Mouse (Mus musculus) limb, embryonic 14.5 days (tissue): ENCODE data around the gene Rpl13a. TPM values are rescaled to one million over a fixed set of nuclear protein-coding genes. Genes with fewer than 3 reads are reported as not detected.
"Not testable (repeated sequence)": the region's sequence is repeated elsewhere in the genome, so short reads cannot be mapped to it uniquely, and the experiment has no call there.

Experiments
- ATAC-seq: fragments of 200-750 bp; cut with Nextera tagmentation; 2 replicates; pipeline ENCODE4 v1.8.0; 2017; ENCODE audit warnings: low read depth, moderate number of reproducible peaks, moderate TSS enrichment; ENCODE audit not compliant: low FRiP score
- DNase-seq: peaks from one replicate; pipeline ENCODE4 v3.0.0-alpha.2; 2015; ENCODE audit warnings: low spot score
- H3K27ac ChIP-seq: fragments of 300-500 bp; sonication (generic); replicated peaks from 2 replicates; pipeline ENCODE4 v1.5.1; 2014; ENCODE audit warnings: low read depth, mild to moderate bottlenecking, low read length, moderate library complexity, mixed read lengths
- H3K27me3 ChIP-seq: fragments of 300-500 bp; sonication (generic); 2 replicates; pipeline ENCODE4 v1.6.1; 2014; ENCODE audit warnings: low read length, mixed read lengths; ENCODE audit not compliant: control insufficient read depth, insufficient read depth
- H3K36me3 ChIP-seq: fragments of 300-500 bp; sonication (generic); 2 replicates; pipeline ENCODE4 v1.6.1; 2014; ENCODE audit warnings: mild to moderate bottlenecking, low read length, moderate library complexity, mixed read lengths; ENCODE audit not compliant: control insufficient read depth, insufficient read depth
- H3K4me1 ChIP-seq: fragments of 300-500 bp; sonication (generic); 2 replicates; pipeline ENCODE4 v1.6.1; 2014; ENCODE audit warnings: antibody characterized with exemption, low read length, mixed read lengths; ENCODE audit not compliant: control insufficient read depth, insufficient read depth
- H3K4me2 ChIP-seq: fragments of 300-500 bp; sonication (generic); replicated peaks from 2 replicates; pipeline ENCODE4 v1.6.1; 2014; ENCODE audit warnings: low read depth, mild to moderate bottlenecking, low read length, moderate library complexity; ENCODE audit not compliant: severe bottlenecking
- H3K4me3 ChIP-seq: fragments of 300-500 bp; sonication (generic); replicated peaks from 2 replicates; pipeline ENCODE4 v1.5.1; 2014; ENCODE audit warnings: low read length
- H3K9ac ChIP-seq: fragments of 300-500 bp; sonication (generic); 2 replicates; pipeline ENCODE4 v1.6.1; 2014; ENCODE audit warnings: mild to moderate bottlenecking, low read depth, low read length, moderate library complexity; ENCODE audit not compliant: severe bottlenecking
- H3K9me3 ChIP-seq: fragments of 300-500 bp; sonication (generic); 2 replicates; pipeline ENCODE4 v1.6.1; 2016; ENCODE audit warnings: low read length; ENCODE audit not compliant: control insufficient read depth
- POLR2A ChIP-seq: fragments of 200-500 bp; IDR thresholded peaks from 2 replicates; pipeline ENCODE4 v1.8.0; 2012; ENCODE audit warnings: inconsistent platforms, mild to moderate bottlenecking, moderate library complexity, borderline replicate concordance; ENCODE audit not compliant: insufficient read depth, insufficient read length; ENCODE audit errors: extremely low read depth
- WGBS: fragments of 180-500 bp; shearing (Covaris S2); extraction: QIAGEN DNeasy Blood & Tissue Kit; methylation state at CpG from one replicate; pipeline ENCODE4 v1.1.7; 2014; 5-methylcytosine and 5-hydroxymethylcytosine counted together
- polyA plus RNA-seq, 2 experiments: library from polyadenylated mRNA; depleted of rRNA in 1 of 2; stranded (reverse) in 1 of 2; unstranded in 1 of 2; fragments of >200 nt; fragmentation: Nextera tagmentation in 1 of 2; extraction: Ambion mirVana in 1 of 2; gene quantifications; 2 replicates each; pipeline versions ENCODE4 v1.2.1 to v1.2.3; 2012 to 2014

Rpl13a gene
- polyA plus RNA-seq, 2 experiments = 1,777 to 3,912 TPM

- DNase-seq (no peak), ATAC-seq (no peak)
- whole genome bisulfite sequencing = 95% methylated on average over 15 of the region's 15 CpGs
- Histone ChIP-seq H3K36me3 (peaks cover 28% of the 10 kb centered on the region), H3K4me3 (no peak overlapping the region), H3K27me3 (no peaks in the 10 kb centered on the region), H3K4me1 (peaks cover 5% of the 10 kb centered on the region), H3K9me3 (no peaks in the 10 kb centered on the region), H3K27ac (no peak overlapping the region), H3K4me2 (no peak overlapping the region), H3K9ac (no peak overlapping the region)
- TF ChIP-seq POLR2A = no peak
Observed at GRCm38 (mm10) chr7:45156206-45156605, 27.6 kb upstream of the Rpl13a start.

- Histone ChIP-seq H3K27ac (0 out of 2 replicates have a peak overlapping the region, but pooled peaks have one; percentile 13), H3K27me3 (no peaks in the 10 kb centered on the region), H3K9me3 (no peaks in the 10 kb centered on the region), H3K4me1 (peaks cover 5% of the 10 kb centered on the region), H3K4me2 (peak overlapping the region; percentile 53; the same call in 1 of the 2 replicates), H3K4me3 (no peak overlapping the region; the same call in 1 of the 2 replicates), H3K36me3 (peaks cover 27% of the 10 kb centered on the region), H3K9ac (no peak overlapping the region)
- WGBS = 84% methylated on average over 9 of the region's 9 CpGs
- ATAC-seq (no peak), DNase-seq (no peak)
- no peak for TF ChIP-seq POLR2A
Observed at GRCm38 (mm10) chr7:45155590-45155989, 27.0 kb upstream of the Rpl13a start.

GRCm38 (mm10) chr7:45154993-45155514 lies 26.5 kb upstream of the Rpl13a start:
- Histone ChIP-seq H3K27ac (0 out of 2 replicates have a peak overlapping the region, but pooled peaks have one; percentile 38), H3K36me3 (peaks cover 22% of the 10 kb centered on the region), H3K9me3 (no peaks in the 10 kb centered on the region), H3K27me3 (no peaks in the 10 kb centered on the region), H3K9ac (peak overlapping the region; percentile 78; the same call in 1 of the 2 replicates), H3K4me2 (peak overlapping the region; percentile 53), H3K4me3 (peak overlapping the region; percentile 69), H3K4me1 (peaks cover 5% of the 10 kb centered on the region)
- ATAC-seq = peak; percentile 0; the same call in 1 of the 2 replicates
- 79% methylated on average over 12 of the region's 12 CpGs for WGBS
- no peak for TF ChIP-seq POLR2A
- no peak for DNase-seq

GRCm38 (mm10) chr7:45154096-45154992 lies 25.8 kb upstream of the Rpl13a start, which contains the start of the genes Pih1d1 and Aldh16a1:
Gene Pih1d1, plus strand, starts transcription at chr7:45154303.
Gene Aldh16a1, minus strand, starts transcription at chr7:45154584.
- peak; percentile 98 for TF ChIP-seq POLR2A
- Histone ChIP-seq H3K27ac (peak within 1 kb of the TSS; percentile 95), H3K27me3 (no peaks in the 10 kb centered on the region), H3K4me3 (peak within 1 kb of the TSS; percentile 69), H3K4me2 (peak within 1 kb of the TSS; percentile 61), H3K9ac (peak within 1 kb of the TSS; percentile 78), H3K9me3 (no peaks in the 10 kb centered on the region), H3K36me3 (peaks cover 16% of the 10 kb centered on the region), H3K4me1 (peaks cover 5% of the 10 kb centered on the region)
- ATAC-seq (peak; percentile 95), DNase-seq (peak; percentile 97)
- 6% methylated on average over 58 of the region's 69 CpGs for WGBS

- Histone ChIP-seq H3K4me2 (peak overlapping the region; percentile 61), H3K9ac (peak overlapping the region; percentile 78), H3K9me3 (no peaks in the 10 kb centered on the region), H3K36me3 (peaks cover 14% of the 10 kb centered on the region; the same call in 1 of the 2 replicates), H3K27ac (peak overlapping the region; percentile 95), H3K4me1 (peaks cover 5% of the 10 kb centered on the region), H3K27me3 (no peaks in the 10 kb centered on the region), H3K4me3 (peak overlapping the region; percentile 69)
- WGBS = 7% methylated on average over 5 of the region's 5 CpGs
- DNase-seq (no peak), ATAC-seq (no peak)
- no peak for TF ChIP-seq POLR2A
Observed at GRCm38 (mm10) chr7:45153586-45153985, 25.0 kb upstream of the Rpl13a start.

GRCm38 (mm10) chr7:45153052-45153451 lies 24.5 kb upstream of the Rpl13a start:
- H3K4me1 ChIP-seq, DNase-seq, H3K4me3 ChIP-seq, H3K9me3 ChIP-seq, H3K9ac ChIP-seq, ATAC-seq, H3K27me3 ChIP-seq: not testable (repeated sequence)
- 87% methylated on average over 2 of the region's 2 CpGs for WGBS
- H3K4me2 ChIP-seq = peak overlapping the region; percentile 61; the same call in 1 of the 2 replicates
- peaks cover 14% of the 10 kb centered on the region; the same call in 1 of the 2 replicates for H3K36me3 ChIP-seq
- 0 out of 2 replicates have a peak overlapping the region, but pooled peaks have one; percentile 95 for H3K27ac ChIP-seq
